Mouse (Mus musculus): ENCODE data around the gene Wdr31. TPM values are rescaled to one million over a fixed set of nuclear protein-coding genes. Genes with fewer than 3 reads are reported as not detected.
A peak's percentile ranks its signal among the peaks of the same experiment; 100 is the strongest.

Wdr31 gene
- total and polyA plus RNA-seq, 2 experiments from 2014 or later: 2.3 to 6.7 TPM

- H3K4me3 ChIP-seq (ENCODE audit: low read depth, low read length): no peak overlapping the region
- no peak overlapping the region for H3K4me2 ChIP-seq (ENCODE audit: low read depth, low read length)
These were observed 44.3 kb upstream of the Wdr31 start for GRCm38 (mm10) chr4:62514995-62515394.

DNA sequence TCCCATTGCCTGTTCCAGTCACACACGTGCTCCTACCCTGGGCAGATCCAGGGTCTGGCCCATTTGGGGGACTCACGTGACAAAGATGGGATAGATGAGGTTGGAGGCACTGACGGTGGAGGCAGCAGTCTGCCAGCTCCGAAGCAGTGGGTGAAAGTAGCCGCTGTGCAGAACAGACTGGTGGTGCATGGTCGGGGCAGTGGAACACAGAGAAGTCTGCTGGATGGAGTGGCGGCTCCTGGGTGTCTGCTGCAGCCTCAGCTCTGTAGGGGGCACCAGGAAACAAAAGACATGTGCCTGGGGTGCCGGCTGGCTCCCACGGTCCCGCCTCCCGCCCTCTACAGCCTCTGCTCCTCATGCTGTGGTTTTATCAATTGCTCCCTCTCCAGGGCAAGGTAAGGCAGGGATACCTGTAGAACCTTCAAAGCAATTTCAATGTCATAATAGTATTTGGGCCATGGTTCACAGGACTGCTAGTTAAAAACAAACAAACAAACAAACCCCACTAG lies 43.4 kb upstream of the Wdr31 start:
- no peaks in the 10 kb centered on the region for H3K27me3 ChIP-seq (ENCODE audit: control insufficient read depth, insufficient read depth, low read length)
- H3K27ac ChIP-seq (ENCODE audit: low read depth): no peak overlapping the region
- DNase-seq (ENCODE audit: low spot score) (no peak), ATAC-seq (ENCODE audit: insufficient read depth, low read depth) (no peak)
- H3K9ac ChIP-seq (replicated peaks; ENCODE audit: low read depth, low read length): no peak overlapping the region
- TF ChIP-seq CTCF (IDR thresholded peaks at IDR 0.05; ENCODE audit: low read depth): no peak
- no peak for TF ChIP-seq EP300 (IDR thresholded peaks at IDR 0.05; ENCODE audit: low read depth)
- peaks cover 22% of the 10 kb centered on the region for H3K4me1 ChIP-seq (ENCODE audit: control insufficient read depth, insufficient read depth)
- no peak overlapping the region for H3K4me3 ChIP-seq (ENCODE audit: low read depth, low read length)
- H3K4me2 ChIP-seq (ENCODE audit: low read depth, low read length): no peak overlapping the region
- WGBS: 50% methylated on average over 11 of the region's 11 CpGs
- no peaks in the 10 kb centered on the region for H3K9me3 ChIP-seq (replicated peaks; ENCODE audit: control insufficient read depth, low read length)
- H3K36me3 ChIP-seq (replicated peaks; ENCODE audit: control insufficient read depth, insufficient read depth, low read length): peaks cover 50% of the 10 kb centered on the region

More at GRCm38 (mm10) chr4:62514995-62515394, 44.3 kb upstream of the Wdr31 start:
- Histone ChIP-seq H3K9ac (replicated peaks; ENCODE audit: low read depth, low read length) (no peak overlapping the region), H3K9me3 (replicated peaks; ENCODE audit: control insufficient read depth, low read length) (no peaks in the 10 kb centered on the region), H3K4me1 (ENCODE audit: control insufficient read depth, insufficient read depth) (peaks cover 23% of the 10 kb centered on the region), H3K36me3 (replicated peaks; ENCODE audit: control insufficient read depth, insufficient read depth, low read length) (peaks cover 41% of the 10 kb centered on the region), H3K27me3 (ENCODE audit: control insufficient read depth, insufficient read depth, low read length) (no peaks in the 10 kb centered on the region), H3K27ac (ENCODE audit: low read depth) (0 out of 2 replicates have a peak overlapping the region, but pooled peaks have one; percentile 77)
- WGBS: 82% methylated on average over 7 of the region's 7 CpGs
- ATAC-seq (ENCODE audit: insufficient read depth, low read depth) (no peak), DNase-seq (ENCODE audit: low spot score) (no peak)
- TF ChIP-seq CTCF (IDR thresholded peaks at IDR 0.05; ENCODE audit: low read depth) (no peak), EP300 (IDR thresholded peaks at IDR 0.05; ENCODE audit: low read depth) (no peak)

DNA sequence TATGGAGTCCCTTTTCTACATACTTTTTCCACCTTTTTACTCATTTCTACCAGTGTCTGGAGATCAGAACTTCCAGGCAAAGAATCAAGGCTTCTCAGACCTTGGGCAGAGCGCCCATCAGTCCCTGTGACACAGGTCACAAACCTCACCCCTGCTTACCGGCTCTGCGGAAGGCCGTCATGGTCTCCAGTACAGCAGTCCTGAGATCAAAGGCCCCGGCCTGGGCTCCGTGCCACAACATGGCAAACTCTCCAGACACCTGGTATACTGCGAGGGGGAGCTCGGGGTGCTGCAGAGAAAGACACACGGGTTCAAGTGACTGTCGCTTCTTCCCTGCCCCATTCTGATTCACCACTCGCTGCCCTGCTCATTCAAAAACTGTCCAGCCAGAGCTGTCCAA lies 39.2 kb upstream of the Wdr31 start:
- ATAC-seq (ENCODE audit: insufficient read depth, low read depth) (no peak), DNase-seq (ENCODE audit: low spot score) (no peak)
- H3K36me3 ChIP-seq (replicated peaks; ENCODE audit: control insufficient read depth, insufficient read depth, low read length): peaks cover 62% of the 10 kb centered on the region
- H3K9ac ChIP-seq (replicated peaks; ENCODE audit: low read depth, low read length): no peak overlapping the region
- no peak overlapping the region for H3K4me2 ChIP-seq (ENCODE audit: low read depth, low read length)
- WGBS: 81% methylated on average over 11 of the region's 11 CpGs
- H3K27ac ChIP-seq (ENCODE audit: low read depth): no peak overlapping the region
- TF ChIP-seq EP300 (IDR thresholded peaks at IDR 0.05; ENCODE audit: low read depth): no peak
- TF ChIP-seq CTCF (IDR thresholded peaks at IDR 0.05; ENCODE audit: low read depth): no peak
- no peaks in the 10 kb centered on the region for H3K9me3 ChIP-seq (replicated peaks; ENCODE audit: control insufficient read depth, low read length)
- no peaks in the 10 kb centered on the region for H3K4me1 ChIP-seq (ENCODE audit: control insufficient read depth, insufficient read depth)
- H3K27me3 ChIP-seq (ENCODE audit: control insufficient read depth, insufficient read depth, low read length): no peaks in the 10 kb centered on the region
- no peak overlapping the region for H3K4me3 ChIP-seq (ENCODE audit: low read depth, low read length)

- no peak overlapping the region for H3K4me3 ChIP-seq (ENCODE audit: low read depth, low read length)
- no peak for DNase-seq (ENCODE audit: low spot score)
- H3K36me3 ChIP-seq (replicated peaks; ENCODE audit: control insufficient read depth, insufficient read depth, low read length): peaks cover 60% of the 10 kb centered on the region
- TF ChIP-seq EP300 (IDR thresholded peaks at IDR 0.05; ENCODE audit: low read depth) (no peak), CTCF (IDR thresholded peaks at IDR 0.05; ENCODE audit: low read depth) (no peak)
- no peaks in the 10 kb centered on the region for H3K9me3 ChIP-seq (replicated peaks; ENCODE audit: control insufficient read depth, low read length)
- no peak overlapping the region for H3K27ac ChIP-seq (ENCODE audit: low read depth)
- no peaks in the 10 kb centered on the region for H3K4me1 ChIP-seq (ENCODE audit: control insufficient read depth, insufficient read depth)
- ATAC-seq (ENCODE audit: insufficient read depth, low read depth): no peak
- no peaks in the 10 kb centered on the region for H3K27me3 ChIP-seq (ENCODE audit: control insufficient read depth, insufficient read depth, low read length)
- WGBS: 73% methylated on average over 5 of the region's 5 CpGs
- H3K4me2 ChIP-seq (ENCODE audit: low read depth, low read length): no peak overlapping the region
- no peak overlapping the region for H3K9ac ChIP-seq (replicated peaks; ENCODE audit: low read depth, low read length)
These were observed 38.1 kb upstream of the Wdr31 start for GRCm38 (mm10) chr4:62508839-62509238.

GRCm38 (mm10) chr4:62506798-62507197 lies 36.1 kb upstream of the Wdr31 start:
- ATAC-seq (ENCODE audit: insufficient read depth, low read depth): no peak
- Histone ChIP-seq H3K27me3 (ENCODE audit: control insufficient read depth, insufficient read depth, low read length) (no peaks in the 10 kb centered on the region), H3K4me2 (ENCODE audit: low read depth, low read length) (no peak overlapping the region), H3K27ac (ENCODE audit: low read depth) (no peak overlapping the region), H3K9ac (replicated peaks; ENCODE audit: low read depth, low read length) (no peak overlapping the region), H3K9me3 (replicated peaks; ENCODE audit: control insufficient read depth, low read length) (no peaks in the 10 kb centered on the region), H3K4me3 (ENCODE audit: low read depth, low read length) (no peak overlapping the region), H3K4me1 (ENCODE audit: control insufficient read depth, insufficient read depth) (peaks cover 7% of the 10 kb centered on the region; the same call in 1 of the 2 replicates), H3K36me3 (replicated peaks; ENCODE audit: control insufficient read depth, insufficient read depth, low read length) (peaks cover 39% of the 10 kb centered on the region)
- WGBS: 36% methylated on average over 2 of the region's 2 CpGs
- TF ChIP-seq CTCF (IDR thresholded peaks at IDR 0.05; ENCODE audit: low read depth) (peak; percentile 61), EP300 (IDR thresholded peaks at IDR 0.05; ENCODE audit: low read depth) (no peak)
- peak; percentile 48 for DNase-seq (ENCODE audit: low spot score)

GRCm38 (mm10) chr4:62505991-62506390 lies 35.3 kb upstream of the Wdr31 start:
- Histone ChIP-seq H3K4me3 (ENCODE audit: low read depth, low read length) (no peak overlapping the region), H3K27ac (ENCODE audit: low read depth) (no peak overlapping the region), H3K4me1 (ENCODE audit: control insufficient read depth, insufficient read depth) (peaks cover 12% of the 10 kb centered on the region; the same call in 1 of the 2 replicates), H3K27me3 (ENCODE audit: control insufficient read depth, insufficient read depth, low read length) (no peaks in the 10 kb centered on the region), H3K36me3 (replicated peaks; ENCODE audit: control insufficient read depth, insufficient read depth, low read length) (peaks cover 31% of the 10 kb centered on the region), H3K9ac (replicated peaks; ENCODE audit: low read depth, low read length) (no peak overlapping the region), H3K4me2 (ENCODE audit: low read depth, low read length) (no peak overlapping the region), H3K9me3 (replicated peaks; ENCODE audit: control insufficient read depth, low read length) (no peaks in the 10 kb centered on the region)
- no peak for ATAC-seq (ENCODE audit: insufficient read depth, low read depth)
- WGBS: 82% methylated on average over 3 of the region's 3 CpGs
- TF ChIP-seq CTCF (IDR thresholded peaks at IDR 0.05; ENCODE audit: low read depth) (no peak), EP300 (IDR thresholded peaks at IDR 0.05; ENCODE audit: low read depth) (no peak)
- DNase-seq (ENCODE audit: low spot score): no peak
